Mouse (Mus musculus) forelimb bud, embryonic 11.5 days (tissue): Measurements from ENCODE around the gene Hip1.
A peak's percentile ranks its signal among the peaks of the same experiment; 100 is the strongest.
"Not testable (repeated sequence)": the region's sequence is repeated elsewhere in the genome, so short reads cannot be mapped to it uniquely, and the experiment has no call there.

Experiments
- DNase-seq: peaks from one replicate; pipeline ENCODE4 v3.0.0-alpha.2; 2012; ENCODE audit warnings: low read depth, low spot score

Gene Hip1

GRCm38 (mm10) chr5:135493095-135493494 lies 51.8 kb downstream of the Hip1 start:
- no peak for DNase-seq

- DNase-seq, result no peak
Observed at GRCm38 (mm10) chr5:135492126-135492525, 52.8 kb downstream of the Hip1 start.

DNA sequence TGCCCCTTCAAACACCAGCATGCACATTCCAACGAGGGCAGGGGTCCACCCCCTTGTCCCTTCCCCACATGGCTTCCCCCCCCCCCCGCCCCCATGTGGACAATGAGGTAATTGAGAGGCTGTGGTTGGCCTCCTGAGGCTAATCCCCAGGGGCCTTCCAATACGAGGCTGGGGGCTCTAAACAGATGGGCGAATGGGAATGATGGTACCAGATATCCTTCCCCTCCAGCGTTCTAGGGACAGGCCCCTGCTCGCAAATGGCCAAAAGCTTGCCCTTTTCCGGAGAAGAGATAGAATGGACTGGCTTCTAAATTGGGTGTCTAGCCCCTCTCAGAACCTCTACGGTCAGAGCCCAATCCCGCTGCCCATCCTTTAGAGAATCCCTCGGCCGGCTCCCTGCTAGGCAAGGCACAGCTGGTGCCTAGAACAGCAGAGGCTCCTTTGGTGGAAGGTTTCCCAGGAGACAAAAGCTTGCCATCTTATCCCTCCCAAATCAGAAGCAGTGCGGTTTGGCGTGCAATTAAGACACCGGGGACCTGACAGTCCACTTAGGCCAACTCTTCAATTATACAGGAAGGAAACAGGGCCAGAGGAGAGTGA lies 55.1 kb downstream of the Hip1 start:
- DNase-seq, result peak; percentile 59

- DNase-seq, result peak; percentile 68
Observed at GRCm38 (mm10) chr5:135488881-135489694, 55.8 kb downstream of the Hip1 start.

GRCm38 (mm10) chr5:135488222-135488880 lies 56.6 kb downstream of the Hip1 start:
- no peak for DNase-seq

DNA sequence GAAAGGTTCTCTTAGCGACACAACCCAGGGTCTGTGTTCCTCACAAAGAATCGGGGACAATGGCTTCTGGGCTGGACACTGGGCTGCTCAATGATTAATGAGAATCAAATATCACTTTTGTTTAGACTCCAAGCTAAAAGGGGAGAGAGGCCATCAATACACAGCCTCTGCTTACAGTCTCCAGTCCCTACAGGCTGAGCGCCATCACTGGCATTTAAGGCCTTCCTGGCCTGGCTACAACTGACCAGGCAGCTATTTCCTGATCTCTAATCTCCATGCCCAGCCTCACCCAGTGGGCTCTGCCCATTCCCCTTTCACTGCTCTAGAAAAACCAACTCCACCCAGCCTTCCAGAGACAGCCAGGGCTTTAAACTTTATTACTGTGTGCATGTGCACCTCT lies 59.6 kb downstream of the Hip1 start:
- DNase-seq, result no peak

DNA sequence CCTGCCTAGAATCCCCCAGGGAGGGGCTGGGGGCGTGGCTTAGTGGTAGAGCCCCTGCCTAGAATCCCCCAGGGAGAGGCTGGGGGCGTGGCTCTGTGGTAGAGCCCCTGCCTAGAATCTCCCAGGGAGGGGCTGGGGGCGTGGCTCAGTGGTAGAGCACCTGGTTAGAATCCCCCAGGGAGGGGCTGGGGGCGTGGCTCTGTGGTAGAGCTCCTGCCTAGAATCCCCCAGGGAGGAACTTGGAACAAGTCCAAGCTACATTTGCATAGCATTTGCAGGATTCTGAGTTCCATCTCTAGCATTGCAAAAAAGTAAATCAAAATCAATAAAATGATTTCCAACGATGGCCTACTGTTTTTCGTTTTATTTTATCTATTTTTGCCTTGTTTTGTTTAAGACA lies 61.1 kb downstream of the Hip1 start:
- not testable (repeated sequence) for DNase-seq

GRCm38 (mm10) chr5:135478877-135479600 lies 65.9 kb downstream of the Hip1 start:
- no peak for DNase-seq

GRCm38 (mm10) chr5:135476199-135476598 lies 68.7 kb downstream of the Hip1 start:
- DNase-seq, result no peak

DNA sequence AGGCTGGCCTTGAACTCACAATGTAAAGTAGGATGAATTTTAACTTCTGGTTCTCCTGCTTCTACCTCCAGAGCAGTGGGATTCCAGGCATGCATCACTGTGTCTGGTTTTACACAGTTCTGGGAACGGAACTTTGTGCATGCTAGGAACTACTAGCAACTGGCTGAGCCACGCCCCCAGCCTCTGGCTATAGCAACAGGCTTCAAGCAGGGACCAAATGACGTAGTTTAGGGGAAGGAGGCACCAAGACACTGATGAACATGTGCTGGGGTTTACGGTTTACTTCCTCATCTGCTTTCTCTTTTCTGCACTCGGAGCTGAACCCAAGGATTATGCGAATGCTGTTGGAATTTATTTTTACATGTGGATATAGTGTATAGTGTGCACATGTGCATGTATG lies 72.5 kb downstream of the Hip1 start:
- no peak for DNase-seq

DNA sequence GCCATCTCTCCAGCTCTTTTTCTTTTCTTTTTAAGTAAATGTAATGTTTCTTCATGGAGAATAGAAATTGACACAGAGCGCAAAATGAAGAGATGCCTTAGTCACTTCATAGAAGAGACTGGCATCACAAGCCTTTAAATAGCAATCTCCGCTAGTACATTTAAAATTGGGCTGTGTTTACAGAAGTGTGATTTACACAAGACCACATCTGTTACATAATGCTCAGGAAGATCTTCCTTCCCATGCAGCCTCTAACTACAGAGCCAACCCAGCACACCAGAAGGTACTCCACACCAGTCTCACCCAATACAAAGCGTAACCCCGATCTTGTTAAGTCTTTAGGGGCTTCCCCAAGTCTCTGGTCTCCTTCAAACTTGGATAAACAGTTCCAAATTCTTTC lies 73.2 kb downstream of the Hip1 start:
- DNase-seq, result no peak

DNA sequence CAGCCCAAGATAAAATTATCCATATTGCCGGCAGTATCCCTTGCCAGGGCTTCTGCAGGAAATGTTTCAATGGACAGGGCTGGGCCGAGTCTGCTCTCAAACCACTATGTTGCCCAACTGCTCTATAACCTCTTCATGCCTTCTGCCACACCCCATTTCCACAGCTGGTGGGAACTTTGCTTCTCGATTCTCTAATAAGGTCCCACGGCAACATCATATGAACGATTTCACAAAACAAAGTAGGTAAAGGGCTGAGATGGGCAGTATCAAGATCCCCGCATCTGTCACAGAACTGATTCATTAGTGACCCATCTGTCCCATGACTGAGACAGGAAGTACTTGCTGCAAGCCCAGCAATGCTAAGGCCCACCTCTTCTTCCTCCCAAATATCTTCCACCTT lies 76.6 kb downstream of the Hip1 start:
- DNase-seq, result no peak

GRCm38 (mm10) chr5:135465833-135466291 lies 79.1 kb downstream of the Hip1 start:
- DNase-seq, result no peak

GRCm38 (mm10) chr5:135463380-135463779 lies 81.5 kb downstream of the Hip1 start:
- DNase-seq, result no peak

DNA sequence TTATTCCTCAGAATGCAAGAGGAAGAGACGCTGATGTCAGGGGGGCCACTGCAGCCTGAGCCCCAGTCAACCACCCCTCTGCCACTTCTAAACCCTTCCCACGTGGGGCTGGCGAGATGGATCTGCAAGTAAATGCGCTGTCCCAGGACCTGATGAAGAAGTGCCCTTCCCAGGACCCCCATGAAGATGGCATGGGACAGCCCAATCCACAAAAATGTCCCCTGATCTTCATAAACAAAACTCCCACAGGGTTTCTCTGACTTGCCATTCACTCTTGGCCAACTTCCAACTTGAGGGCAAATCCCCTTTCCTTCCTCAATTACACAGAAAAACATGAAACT lies 84.1 kb downstream of the Hip1 start:
- no peak for DNase-seq

GRCm38 (mm10) chr5:135460152-135460832 lies 84.6 kb downstream of the Hip1 start:
- DNase-seq, result peak; percentile 4

DNA sequence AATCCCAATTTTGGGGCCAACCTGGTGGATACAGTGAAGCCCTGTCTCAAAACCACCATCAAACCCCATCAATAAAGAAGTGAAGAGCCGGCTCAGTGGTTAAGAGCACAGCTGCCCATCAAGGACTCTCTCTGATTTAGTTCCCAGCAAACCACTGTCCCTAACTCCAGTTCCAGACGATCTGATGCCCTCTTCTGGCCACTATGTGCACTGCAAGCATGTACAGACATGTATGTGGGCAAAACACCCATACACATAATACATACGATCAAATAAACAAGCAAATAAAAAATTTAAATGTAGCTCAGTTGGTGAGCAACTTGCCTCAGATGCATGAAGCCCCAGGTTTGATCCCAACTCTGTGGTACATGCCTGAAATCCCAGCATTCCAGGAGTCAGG lies 85.4 kb downstream of the Hip1 start:
- peak; percentile 11 for DNase-seq

- no peak for DNase-seq
Observed at GRCm38 (mm10) chr5:135457961-135458360, 87.0 kb downstream of the Hip1 start.

DNA sequence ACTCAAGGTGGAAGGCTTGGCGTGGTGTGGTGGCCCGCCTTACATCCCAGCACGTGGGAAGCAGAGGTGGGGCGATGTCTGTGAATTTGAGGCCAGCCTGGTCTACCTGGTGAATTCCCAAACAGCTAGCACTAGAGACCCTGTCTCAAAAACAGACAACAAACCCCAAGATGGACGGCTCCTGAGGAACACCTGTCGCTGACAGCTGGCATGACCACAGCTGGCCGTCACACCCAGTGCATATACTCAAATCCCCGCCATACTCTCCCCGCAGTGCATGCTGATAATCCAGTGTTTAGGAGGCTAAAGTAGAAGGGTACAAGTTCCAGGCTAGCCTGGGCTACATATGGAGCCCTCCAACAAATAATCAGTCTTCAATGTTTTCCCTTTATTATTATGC lies 88.4 kb downstream of the Hip1 start:
- no peak for DNase-seq

- no peak for DNase-seq
Observed at GRCm38 (mm10) chr5:135454256-135454655, 90.7 kb downstream of the Hip1 start.

DNA sequence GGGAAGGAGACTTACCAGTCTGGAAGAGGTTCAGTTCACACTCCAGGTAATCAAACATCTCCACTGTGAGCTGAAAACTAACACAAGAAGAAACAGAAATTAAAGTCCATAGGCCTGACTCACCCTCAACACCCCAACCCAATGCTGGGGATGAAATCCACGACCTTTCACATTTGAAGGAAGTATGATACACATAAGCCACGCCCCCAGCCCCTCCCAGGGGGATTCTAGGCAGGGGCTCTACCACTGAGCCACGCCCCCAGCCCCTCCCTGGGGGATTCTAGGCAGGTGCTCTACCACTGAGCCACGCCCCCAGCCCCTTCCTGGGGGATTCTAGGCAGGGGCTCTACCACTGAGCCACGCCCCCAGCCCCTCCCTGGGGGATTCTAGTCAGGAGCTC lies 93.4 kb downstream of the Hip1 start:
- not testable (repeated sequence) for DNase-seq

DNA sequence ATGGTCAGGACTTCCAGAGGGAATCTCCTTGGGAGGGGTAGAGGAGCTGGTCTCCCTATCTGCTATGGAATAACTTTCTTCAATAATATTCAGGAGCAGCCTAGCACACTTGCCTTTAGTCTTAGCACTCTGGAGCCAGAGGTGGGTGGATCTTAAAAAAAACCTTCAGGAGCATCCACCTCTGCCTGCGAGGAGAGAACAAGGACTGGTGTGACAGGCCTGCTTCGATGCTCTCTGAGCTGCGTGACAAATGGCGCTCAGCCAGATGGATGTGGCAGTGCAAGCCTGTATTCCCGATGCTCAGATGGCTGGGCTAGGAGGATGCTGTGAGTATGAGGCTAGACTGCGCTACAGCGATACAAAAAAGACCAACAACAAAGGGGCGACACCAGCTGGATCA lies 93.8 kb downstream of the Hip1 start:
- DNase-seq, result no peak
